Mouse (Mus musculus): ENCODE data around the gene Wdr81.
A peak's percentile ranks its signal among the peaks of the same experiment; 100 is the strongest.
"Not testable (repeated sequence)": the region's sequence is repeated elsewhere in the genome, so short reads cannot be mapped to it uniquely, and the experiment has no call there.

Gene Wdr81

DNA sequence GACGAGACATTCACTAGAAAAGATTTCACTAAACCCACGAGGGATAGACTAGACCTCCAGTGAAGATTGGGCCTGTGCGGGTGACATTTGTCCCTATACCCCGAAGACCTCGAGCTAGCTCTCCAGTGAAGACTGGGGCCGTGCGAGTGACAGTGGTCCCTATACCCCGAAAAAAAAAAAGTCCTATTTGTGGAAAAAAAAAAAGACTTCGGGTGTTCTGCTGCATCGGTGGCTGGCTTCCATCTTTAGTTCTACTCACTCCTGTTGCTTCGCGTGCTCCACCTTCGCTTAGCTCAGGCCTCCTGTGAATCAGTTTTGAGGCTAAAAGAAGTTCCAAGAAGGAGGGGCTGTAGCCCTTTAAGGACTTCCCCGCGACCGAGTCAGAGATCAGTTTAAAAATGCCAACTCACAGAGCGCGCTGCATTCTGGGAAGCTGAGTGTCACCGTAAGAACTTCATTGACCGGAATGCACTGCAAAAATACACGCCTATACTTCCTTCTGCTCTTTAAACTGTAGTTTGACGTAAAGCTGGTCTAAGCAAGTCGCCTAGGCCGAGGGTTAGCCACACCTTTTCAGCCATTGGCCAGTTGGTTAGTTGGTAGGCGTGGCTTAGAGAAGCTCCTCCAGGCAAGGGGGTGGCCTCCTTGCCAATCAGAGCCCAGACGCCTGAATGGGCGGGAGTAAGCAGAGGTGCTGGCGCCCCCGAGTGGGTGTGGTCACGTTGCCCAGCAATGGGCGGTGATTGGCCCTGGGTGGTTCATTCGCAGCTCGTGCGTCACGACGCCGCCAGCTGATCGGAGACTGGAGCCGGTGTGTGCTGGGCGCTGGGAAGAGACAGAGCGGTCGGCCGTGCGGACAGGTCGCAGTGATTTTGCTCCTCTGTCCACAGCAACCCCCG lies 6.6 kb upstream of the Wdr81 start, which contains the start of gene Tlcd2:
TSS of gene Tlcd2 (plus strand) at position 872 of the 899 bp plus-strand sequence.
- peak; percentile 100 for DNase-seq (ENCODE audit: low read depth, low spot score)

- peak; percentile 99 for DNase-seq (ENCODE audit: low read depth, low spot score)
Observed at GRCm38 (mm10) chr11:75460103-75460843, 5.8 kb upstream of the Wdr81 start.

DNA sequence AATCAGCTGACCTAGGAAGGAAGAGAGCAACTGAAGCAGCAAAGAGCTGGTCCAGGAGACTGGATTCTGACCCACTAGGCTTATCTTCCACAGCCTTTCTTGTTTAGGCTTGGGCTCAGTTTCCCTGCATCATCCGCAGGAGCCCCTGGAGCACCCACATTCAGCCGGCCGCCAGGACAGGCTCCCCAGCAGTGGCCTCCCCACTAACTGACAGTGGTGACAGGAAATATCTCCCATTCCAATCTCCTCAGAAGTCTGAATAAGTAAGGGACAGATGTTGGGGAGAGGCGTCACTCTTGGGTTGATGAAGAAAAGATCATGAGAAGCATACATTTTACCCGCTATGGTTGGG lies 5.2 kb upstream of the Wdr81 start:
- no peak for DNase-seq (ENCODE audit: low read depth, low spot score)

GRCm38 (mm10) chr11:75459141-75459711 lies 4.7 kb upstream of the Wdr81 start:
- DNase-seq (ENCODE audit: low read depth, low spot score) = no peak

DNA sequence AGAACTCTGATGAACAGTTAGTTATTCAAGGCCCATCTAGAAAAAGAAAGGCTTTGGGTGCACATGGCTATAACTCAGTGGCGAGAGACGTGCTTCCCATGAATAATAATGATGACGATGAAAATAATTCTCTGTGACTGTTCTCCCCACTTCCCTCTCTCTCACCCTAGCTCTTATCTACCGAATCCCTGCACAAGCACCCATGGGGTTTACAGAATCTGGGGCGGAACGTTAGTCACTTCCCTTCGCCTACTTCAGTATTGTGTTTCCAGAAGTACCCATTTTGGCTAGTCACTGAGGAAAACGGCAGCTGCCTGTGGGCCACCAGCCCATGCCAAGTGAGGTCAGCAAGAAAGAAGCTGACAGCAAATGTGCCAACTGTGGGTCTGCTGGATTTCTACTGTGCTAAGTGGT lies 4.1 kb upstream of the Wdr81 start:
- no peak for DNase-seq (ENCODE audit: low read depth, low spot score)

GRCm38 (mm10) chr11:75458169-75458568 lies 3.7 kb upstream of the Wdr81 start:
- peak; percentile 76 for DNase-seq (ENCODE audit: low read depth, low spot score)

- DNase-seq (ENCODE audit: low read depth, low spot score) = no peak
Observed at GRCm38 (mm10) chr11:75456440-75456871, 1.9 kb upstream of the Wdr81 start.

GRCm38 (mm10) chr11:75455971-75456370 lies 1.5 kb upstream of the Wdr81 start:
- DNase-seq (ENCODE audit: low read depth, low spot score) = not testable (repeated sequence)

DNA sequence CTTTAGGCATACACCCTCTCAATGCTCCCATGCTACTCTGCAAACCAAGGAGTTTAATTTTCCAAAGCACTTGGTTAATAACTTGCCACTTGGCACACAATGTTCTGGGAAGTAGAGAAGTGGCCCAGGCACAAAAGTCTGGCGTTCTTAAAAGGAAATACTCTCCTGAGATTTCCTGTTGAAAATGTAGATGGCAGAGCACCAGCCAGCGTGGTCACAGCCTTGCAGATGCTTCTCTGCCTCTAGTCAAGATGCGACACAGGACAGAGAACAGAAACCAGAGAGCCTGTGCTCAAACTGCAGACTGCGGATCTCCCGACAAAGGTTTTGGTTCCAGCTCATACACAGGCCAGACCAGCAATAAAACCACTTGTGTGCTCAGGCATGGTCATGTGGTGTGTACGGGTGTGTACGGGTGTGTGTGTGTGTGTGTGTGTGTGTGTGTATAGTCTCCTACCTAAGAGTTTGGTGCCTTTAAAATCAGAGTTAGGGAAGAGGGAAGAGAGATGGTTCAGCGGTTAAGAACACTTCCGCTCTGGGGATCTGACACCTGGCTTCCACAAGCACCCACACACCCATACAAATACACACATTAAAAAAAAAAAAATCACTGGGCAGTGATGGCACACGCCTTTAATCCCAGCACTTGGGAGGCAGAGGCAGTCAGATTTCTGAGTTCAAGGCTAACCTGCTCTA lies 672 bp upstream of the Wdr81 start:
- DNase-seq (ENCODE audit: low read depth, low spot score) = no peak

DNA sequence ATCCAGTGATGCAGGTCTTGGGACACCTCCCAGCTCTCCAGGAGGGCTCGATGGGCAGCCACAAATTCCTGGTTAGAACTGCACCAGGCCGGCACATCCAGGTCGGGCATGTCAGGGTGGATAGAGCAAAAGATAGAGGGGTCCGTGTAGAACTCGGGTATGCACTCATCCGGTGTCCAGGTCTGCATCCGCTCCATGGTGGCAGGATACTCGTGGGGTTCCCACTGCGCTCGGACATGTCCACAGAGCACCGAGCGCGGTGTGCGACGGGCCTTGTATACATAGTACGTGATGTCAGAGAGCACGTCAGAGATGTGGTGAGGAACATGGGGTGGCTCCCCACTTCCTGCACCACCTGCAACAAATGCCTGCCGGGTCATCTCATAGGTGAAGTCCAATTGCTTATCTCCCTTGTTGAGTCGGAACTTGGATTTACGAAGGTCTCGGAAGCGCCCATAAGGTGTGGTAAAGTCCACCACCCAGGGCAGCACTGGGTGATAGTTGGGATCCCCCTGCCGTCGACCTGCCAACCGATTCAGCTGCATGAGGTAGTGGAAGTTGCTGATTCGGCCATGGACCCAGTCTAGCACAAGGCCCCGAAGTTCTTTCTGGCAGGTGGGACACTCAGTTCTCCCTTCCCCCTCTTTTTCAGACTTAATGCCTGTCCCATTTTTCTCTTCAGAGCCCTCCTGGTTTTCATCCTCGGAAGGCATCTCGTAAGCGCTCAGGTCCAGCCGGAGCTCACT lies 1.5 kb downstream of the Wdr81 start:
- DNase-seq (ENCODE audit: low read depth, low spot score) = no peak

GRCm38 (mm10) chr11:75452081-75452480 lies 2.4 kb downstream of the Wdr81 start:
- no peak for DNase-seq (ENCODE audit: low read depth, low spot score)

DNA sequence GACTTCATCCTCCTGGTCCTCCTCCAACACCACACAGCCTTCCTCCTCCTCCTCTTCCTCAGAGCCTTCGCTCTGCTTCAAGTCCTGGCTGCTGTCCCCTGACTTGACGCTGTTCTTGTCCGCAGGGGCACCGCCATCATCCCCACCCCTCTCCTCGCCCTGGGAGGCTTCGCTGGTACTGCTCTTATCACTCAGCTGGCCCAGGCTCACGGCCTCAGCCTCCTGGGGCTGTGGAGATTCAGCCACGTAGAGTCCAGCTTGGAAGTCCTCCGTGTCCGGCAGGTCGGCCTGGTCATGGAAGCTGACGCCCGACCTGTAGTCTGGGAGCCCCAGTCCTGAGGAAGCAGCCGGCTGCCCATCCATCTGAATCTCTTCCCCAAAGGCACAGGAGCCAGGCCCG lies 3.6 kb downstream of the Wdr81 start:
- DNase-seq (ENCODE audit: low read depth, low spot score) = no peak

DNA sequence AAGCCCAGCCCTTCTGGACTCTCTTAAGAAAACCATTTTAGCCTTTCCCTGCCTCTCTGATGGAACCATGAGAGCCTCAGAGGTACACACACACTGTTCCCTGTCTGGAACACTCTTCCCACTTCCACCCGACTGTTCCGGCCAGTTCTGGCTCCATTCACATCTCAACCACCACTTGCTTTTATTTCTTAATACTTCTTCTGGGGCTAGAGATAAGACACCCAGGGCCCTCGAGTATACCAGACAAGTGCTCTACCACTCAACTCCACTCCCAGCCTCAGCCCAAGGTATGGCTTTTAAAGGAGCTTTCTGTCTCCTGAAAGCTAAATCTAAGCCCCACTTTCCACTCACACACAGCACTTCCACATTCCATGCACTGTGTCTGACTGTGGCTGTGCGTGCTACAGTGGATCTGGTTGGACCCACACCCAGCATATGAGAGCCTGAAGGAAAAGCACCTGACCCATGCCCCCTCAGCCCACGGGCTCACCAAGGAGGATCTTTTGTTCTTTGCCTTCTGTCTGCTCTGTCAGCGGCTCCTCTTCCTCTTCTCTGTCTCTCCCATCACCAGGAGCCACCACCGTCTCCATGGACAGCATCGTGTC lies 4.1 kb downstream of the Wdr81 start:
- no peak for DNase-seq (ENCODE audit: low read depth, low spot score)

DNA sequence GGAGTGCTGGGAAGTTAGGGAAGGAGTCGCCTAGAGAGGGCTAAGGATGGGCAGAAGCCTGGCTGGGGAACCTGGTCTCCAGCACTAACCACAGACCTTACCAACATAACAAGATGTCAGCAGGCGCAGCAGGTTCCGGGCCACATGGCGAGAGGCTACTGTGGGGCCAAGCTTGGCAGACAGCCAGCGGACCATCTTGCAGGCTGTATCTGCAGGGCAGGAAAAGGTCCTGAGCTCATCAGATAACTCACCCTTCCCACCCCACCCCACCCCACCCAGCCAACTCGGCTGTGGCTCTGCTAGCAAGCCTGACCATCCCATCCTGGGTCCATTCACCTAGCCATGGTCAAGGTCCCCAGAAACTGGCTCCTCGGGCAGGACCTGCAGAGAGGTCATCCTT lies 4.8 kb downstream of the Wdr81 start:
- no peak for DNase-seq (ENCODE audit: low read depth, low spot score)

- no peak for DNase-seq (ENCODE audit: low read depth, low spot score)
Observed at GRCm38 (mm10) chr11:75448575-75448974, 5.9 kb downstream of the Wdr81 start.

DNA sequence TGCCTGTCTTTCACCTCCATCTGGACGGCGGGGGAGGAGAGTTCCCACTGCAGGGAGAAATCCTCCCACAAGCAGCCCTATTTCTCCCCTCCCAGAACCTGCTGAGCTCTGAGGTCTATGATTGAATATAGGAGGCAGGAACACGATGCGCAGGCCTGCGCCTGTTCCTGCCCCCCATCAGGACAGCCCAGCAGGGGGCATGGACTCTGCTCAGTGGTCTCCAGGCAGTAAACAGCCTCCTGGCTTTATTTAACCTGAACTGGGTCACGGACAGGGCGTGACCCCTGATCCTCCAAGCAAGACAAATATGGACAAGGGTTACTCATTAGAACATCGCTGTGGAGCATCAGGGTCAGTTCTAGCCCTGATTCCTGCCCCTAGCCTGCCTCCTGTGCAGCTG lies 10.8 kb downstream of the Wdr81 start:
- peak; percentile 45 for DNase-seq (ENCODE audit: low read depth, low spot score)

GRCm38 (mm10) chr11:75441601-75442000 lies 12.9 kb downstream of the Wdr81 start:
- DNase-seq (ENCODE audit: low read depth, low spot score) = no peak

- DNase-seq (ENCODE audit: low read depth, low spot score) = no peak
Observed at GRCm38 (mm10) chr11:75441034-75441433, 13.5 kb downstream of the Wdr81 start.

GRCm38 (mm10) chr11:75439951-75440350 lies 14.6 kb downstream of the Wdr81 start:
- no peak for DNase-seq (ENCODE audit: low read depth, low spot score)

- DNase-seq (ENCODE audit: low read depth, low spot score) = no peak
Observed at GRCm38 (mm10) chr11:75439363-75439762, 15.2 kb downstream of the Wdr81 start, which contains the start of gene Serpinf2. TSS of gene Serpinf2 (minus strand) at chr11:75439591.

DNA sequence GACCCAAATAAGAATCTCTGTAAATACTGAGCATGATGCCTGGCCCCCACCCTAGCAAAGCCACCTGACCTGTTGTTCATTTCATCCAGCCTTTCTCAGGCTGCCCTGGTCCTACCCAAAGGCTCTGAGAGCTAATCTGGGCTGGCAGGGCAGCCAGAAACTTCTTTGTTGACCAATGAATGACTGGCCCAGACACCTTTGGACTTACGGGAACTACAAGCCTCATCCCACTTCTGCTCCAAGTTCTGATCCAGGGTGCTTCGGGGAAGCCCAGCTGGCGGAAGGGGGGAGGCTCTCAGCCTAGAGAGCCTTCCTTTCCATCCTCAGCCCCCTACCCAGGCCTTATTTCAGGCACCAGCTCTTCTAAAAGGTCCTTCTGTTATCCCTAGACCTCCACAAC lies 15.7 kb downstream of the Wdr81 start:
- no peak for DNase-seq (ENCODE audit: low read depth, low spot score)
